Mouse (Mus musculus) cerebellum, adult 8-10 months (tissue): ENCODE data around the gene Map1lc3a.
A peak's percentile ranks its signal among the peaks of the same experiment; 100 is the strongest.

Experiments
- DNase-seq: peaks from one replicate; pipeline ENCODE4 v3.0.0; 2022

Gene Map1lc3a

GRCm38 (mm10) chr2:155287456-155288250, 11.6 kb downstream of the Map1lc3a start:
- DNase-seq, result no peak

- no peak for DNase-seq
These were observed 14.0 kb downstream of the Map1lc3a start for GRCm38 (mm10) chr2:155290066-155290465.

GRCm38 (mm10) chr2:155293382-155293781, 17.3 kb downstream of the Map1lc3a start:
- DNase-seq, result peak; percentile 30

DNA sequence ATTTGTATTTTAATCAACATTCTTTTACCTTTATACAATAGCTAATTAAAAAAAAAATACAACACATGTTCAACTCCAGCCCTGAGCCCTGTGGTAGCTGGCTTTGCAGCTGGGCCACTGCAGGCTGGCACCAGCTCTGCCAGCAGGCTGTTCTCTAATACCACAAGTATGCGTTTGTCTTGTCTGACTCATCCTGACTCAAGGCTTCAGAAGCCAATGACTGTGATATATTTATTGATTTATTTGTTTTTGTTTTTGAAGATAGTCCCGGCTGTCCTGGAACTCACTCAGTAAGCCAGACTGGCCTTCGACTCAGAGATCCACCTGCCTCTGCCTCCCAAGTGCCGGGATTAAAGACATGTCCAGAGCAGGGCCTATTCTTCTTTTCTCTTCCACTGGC, 17.8 kb downstream of the Map1lc3a start:
- DNase-seq, result no peak

GRCm38 (mm10) chr2:155295453-155295852, 19.4 kb downstream of the Map1lc3a start:
- no peak for DNase-seq

DNA sequence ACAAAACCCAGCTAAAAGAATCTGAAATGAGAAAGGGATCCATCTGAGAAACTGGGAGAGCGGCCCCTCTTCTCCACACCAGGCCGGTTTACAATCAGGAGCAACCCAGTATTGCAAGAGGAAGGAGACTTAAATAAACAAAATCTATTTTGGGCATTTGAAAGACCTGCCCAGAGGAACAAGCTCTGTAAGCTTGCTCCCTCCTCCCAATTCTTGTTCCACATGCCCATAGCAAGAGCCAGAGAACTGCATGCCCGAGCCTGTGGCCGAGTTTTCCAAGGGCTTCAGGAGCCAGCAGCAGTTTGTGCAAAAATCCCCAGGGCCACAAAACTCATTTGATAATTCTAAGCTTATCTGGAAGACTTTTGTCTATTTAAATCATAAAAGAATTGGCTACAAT, 23.5 kb downstream of the Map1lc3a start:
- no peak for DNase-seq

- DNase-seq, result no peak
These were observed 33.0 kb downstream of the Map1lc3a start for GRCm38 (mm10) chr2:155308936-155309592.

DNA sequence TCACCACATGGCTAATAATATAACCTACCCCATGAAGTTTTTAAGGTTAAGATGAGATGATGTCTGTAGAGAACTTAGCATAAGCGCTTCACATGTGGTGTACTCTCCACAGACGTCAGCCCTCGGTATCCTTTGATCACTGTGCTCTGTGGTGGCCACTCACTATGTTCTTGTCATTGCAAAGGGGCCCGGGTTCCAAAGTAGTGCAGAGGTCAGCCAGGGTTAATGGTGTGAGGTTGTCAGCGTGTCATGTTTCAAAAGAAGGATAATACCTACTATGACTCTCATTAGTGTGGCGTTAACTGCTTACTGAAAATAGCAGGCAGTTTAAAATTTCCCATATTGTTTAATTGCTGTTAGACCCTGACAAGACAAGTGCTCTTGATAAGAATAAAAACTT, 37.6 kb downstream of the Map1lc3a start:
- DNase-seq, result no peak

GRCm38 (mm10) chr2:155318618-155319017, 42.5 kb downstream of the Map1lc3a start:
- no peak for DNase-seq

DNA sequence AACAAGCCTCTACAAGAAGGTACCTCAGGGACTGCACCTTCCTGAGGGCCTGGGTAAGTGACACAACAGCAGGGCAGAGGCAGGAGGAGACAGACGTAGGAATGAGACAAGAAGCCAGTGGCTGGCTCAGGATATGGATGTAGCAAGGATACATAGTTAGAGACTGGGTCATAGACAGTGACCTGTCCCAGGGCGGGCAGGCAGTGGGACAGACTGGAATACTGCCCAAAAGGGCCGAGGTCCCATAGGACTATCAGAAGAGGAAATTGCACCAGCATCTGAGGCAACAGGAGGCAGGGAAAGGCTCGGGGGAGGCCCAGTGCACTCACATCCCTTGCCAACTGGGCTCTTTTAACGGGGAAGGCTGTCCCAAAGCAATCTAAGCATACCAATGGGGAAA, 44.5 kb downstream of the Map1lc3a start:
- DNase-seq, result no peak

- no peak for DNase-seq
These were observed 49.9 kb downstream of the Map1lc3a start for GRCm38 (mm10) chr2:155326001-155326400.
